Mouse (Mus musculus): ENCODE measurements at regions not wholly inside any gene's neighbourhood (a gene's known extent, or its start where the extent isn't known, plus 50 kb on each side); places are given as distances from the start of the nearest gene placed in this dataset.
A peak's percentile ranks its signal among the peaks of the same experiment; 100 is the strongest.

- DNase-seq (ENCODE audit: low read depth), result no peak
Measured at GRCm38 (mm10) chr3:34377329-34377728, 272.9 kb upstream of the Sox2 start.

GRCm38 (mm10) chr3:34371418-34371817 lies 278.8 kb upstream of the Sox2 start:
- no peak for DNase-seq (ENCODE audit: low read depth)

GRCm38 (mm10) chr3:34338100-34338499 lies 257.0 kb upstream of the Dnajc19 start:
- DNase-seq (ENCODE audit: low read depth), result no peak

GRCm38 (mm10) chr3:34333555-34333954 lies 252.4 kb upstream of the Dnajc19 start:
- peak; percentile 44 for DNase-seq (ENCODE audit: low read depth)

- DNase-seq (ENCODE audit: low read depth), result no peak
Measured at GRCm38 (mm10) chr3:34331889-34332276, 250.8 kb upstream of the Dnajc19 start.

- no peak for DNase-seq (ENCODE audit: low read depth)
Measured at GRCm38 (mm10) chr3:34330970-34331888, 250.1 kb upstream of the Dnajc19 start.

- peak; percentile 65 for DNase-seq (ENCODE audit: low read depth)
Measured at GRCm38 (mm10) chr3:34328865-34329264, 247.7 kb upstream of the Dnajc19 start.

GRCm38 (mm10) chr3:34325669-34326068 lies 244.5 kb upstream of the Dnajc19 start:
- peak; percentile 50 for DNase-seq (ENCODE audit: low read depth)

GRCm38 (mm10) chr3:34322527-34323210 lies 241.5 kb upstream of the Dnajc19 start:
- DNase-seq (ENCODE audit: low read depth), result no peak

GRCm38 (mm10) chr3:34314798-34315197 lies 233.7 kb upstream of the Dnajc19 start:
- DNase-seq (ENCODE audit: low read depth), result no peak

GRCm38 (mm10) chr3:34314393-34314792 lies 233.3 kb upstream of the Dnajc19 start:
- DNase-seq (ENCODE audit: low read depth), result no peak

GRCm38 (mm10) chr3:34311944-34312343 lies 230.8 kb upstream of the Dnajc19 start:
- DNase-seq (ENCODE audit: low read depth), result no peak

GRCm38 (mm10) chr3:34299637-34300036 lies 218.5 kb upstream of the Dnajc19 start:
- no peak for DNase-seq (ENCODE audit: low read depth)

GRCm38 (mm10) chr3:34287836-34288235 lies 206.7 kb upstream of the Dnajc19 start:
- no peak for DNase-seq (ENCODE audit: low read depth)

GRCm38 (mm10) chr3:34270154-34270553 lies 189.0 kb upstream of the Dnajc19 start:
- no peak for DNase-seq (ENCODE audit: low read depth)

GRCm38 (mm10) chr3:34266462-34266861 lies 185.3 kb upstream of the Dnajc19 start:
- no peak for DNase-seq (ENCODE audit: low read depth)

GRCm38 (mm10) chr3:34264811-34265210 lies 183.7 kb upstream of the Dnajc19 start:
- no peak for DNase-seq (ENCODE audit: low read depth)

GRCm38 (mm10) chr3:34252730-34253337 lies 171.7 kb upstream of the Dnajc19 start:
- no peak for DNase-seq (ENCODE audit: low read depth)

- no peak for DNase-seq (ENCODE audit: low read depth)
Measured at GRCm38 (mm10) chr3:34242126-34242525, 161.0 kb upstream of the Dnajc19 start.

GRCm38 (mm10) chr3:34239978-34240377 lies 158.9 kb upstream of the Dnajc19 start:
- DNase-seq (ENCODE audit: low read depth), result no peak

- DNase-seq (ENCODE audit: low read depth), result no peak
Measured at GRCm38 (mm10) chr3:34234391-34234790, 153.3 kb upstream of the Dnajc19 start.

GRCm38 (mm10) chr3:34232329-34233250 lies 151.5 kb upstream of the Dnajc19 start:
- no peak for DNase-seq (ENCODE audit: low read depth)

All from NIH3T3 (cell line).